Mouse (Mus musculus) liver, embryonic 15.5 days (tissue): ENCODE measurements around the gene Stxbp2. TPM values are rescaled to one million over a fixed set of nuclear protein-coding genes. Genes with fewer than 3 reads are reported as not detected.
A peak's percentile ranks its signal among the peaks of the same experiment; 100 is the strongest.
"Not testable (repeated sequence)": the region's sequence is repeated elsewhere in the genome, so short reads cannot be mapped to it uniquely, and the experiment has no call there.

Source experiments
- ATAC-seq: fragments of 200-750 bp; cut with Nextera tagmentation; 2 replicates; pipeline ENCODE4 v1.8.0; 2017; ENCODE audit warnings: moderate number of reproducible peaks, mild to moderate bottlenecking, moderate library complexity; ENCODE audit not compliant: insufficient read depth
- H3K27ac ChIP-seq: fragments of 300-500 bp; sonication (generic); replicated peaks from 2 replicates; pipeline ENCODE4 v1.5.1; 2015; ENCODE audit warnings: mild to moderate bottlenecking, inconsistent platforms
- H3K27me3 ChIP-seq: fragments of 300-500 bp; sonication (generic); 2 replicates; pipeline ENCODE4 v1.6.1; 2015; ENCODE audit warnings: mild to moderate bottlenecking, inconsistent platforms
- H3K36me3 ChIP-seq: fragments of 300-500 bp; sonication (generic); replicated peaks from 2 replicates; pipeline ENCODE4 v1.6.1; 2015; ENCODE audit warnings: moderate library complexity, mild to moderate bottlenecking, inconsistent platforms
- H3K4me1 ChIP-seq: fragments of 300-500 bp; sonication (generic); replicated peaks from 2 replicates; pipeline ENCODE4 v1.6.1; 2015; ENCODE audit warnings: inconsistent platforms
- H3K4me2 ChIP-seq: fragments of 300-500 bp; sonication (generic); 2 replicates; pipeline ENCODE4 v1.6.1; 2015; ENCODE audit warnings: moderate library complexity, mild to moderate bottlenecking, inconsistent platforms
- H3K4me3 ChIP-seq: fragments of 300-500 bp; sonication (generic); replicated peaks from 2 replicates; pipeline ENCODE4 v1.5.1; 2015; ENCODE audit warnings: mild to moderate bottlenecking, inconsistent platforms
- H3K9ac ChIP-seq: fragments of 300-500 bp; sonication (generic); 2 replicates; pipeline ENCODE4 v1.6.1; 2015; ENCODE audit warnings: moderate library complexity, mild to moderate bottlenecking, inconsistent platforms
- H3K9me3 ChIP-seq: fragments of 300-500 bp; sonication (generic); replicated peaks from 2 replicates; pipeline ENCODE4 v1.6.1; 2016; ENCODE audit warnings: inconsistent platforms
- WGBS: fragments of 180-500 bp; shearing (Covaris S2); methylation state at CpG from one replicate; pipeline ENCODE4 v1.1.7; 2015; ENCODE audit warnings: mixed read lengths; ENCODE audit not compliant: insufficient replicate concordance; 5-methylcytosine and 5-hydroxymethylcytosine counted together
- polyA plus RNA-seq: library from polyadenylated mRNA; unstranded; fragments of >200 nt; fragmentation: Nextera tagmentation; extraction: Ambion mirVana; gene quantifications from 2 replicates; pipeline ENCODE4 v1.2.1, GENCODE M21; 2015

Stxbp2 gene
- polyA plus RNA-seq = 49.8 and 50.7 TPM in 2 replicates

DNA sequence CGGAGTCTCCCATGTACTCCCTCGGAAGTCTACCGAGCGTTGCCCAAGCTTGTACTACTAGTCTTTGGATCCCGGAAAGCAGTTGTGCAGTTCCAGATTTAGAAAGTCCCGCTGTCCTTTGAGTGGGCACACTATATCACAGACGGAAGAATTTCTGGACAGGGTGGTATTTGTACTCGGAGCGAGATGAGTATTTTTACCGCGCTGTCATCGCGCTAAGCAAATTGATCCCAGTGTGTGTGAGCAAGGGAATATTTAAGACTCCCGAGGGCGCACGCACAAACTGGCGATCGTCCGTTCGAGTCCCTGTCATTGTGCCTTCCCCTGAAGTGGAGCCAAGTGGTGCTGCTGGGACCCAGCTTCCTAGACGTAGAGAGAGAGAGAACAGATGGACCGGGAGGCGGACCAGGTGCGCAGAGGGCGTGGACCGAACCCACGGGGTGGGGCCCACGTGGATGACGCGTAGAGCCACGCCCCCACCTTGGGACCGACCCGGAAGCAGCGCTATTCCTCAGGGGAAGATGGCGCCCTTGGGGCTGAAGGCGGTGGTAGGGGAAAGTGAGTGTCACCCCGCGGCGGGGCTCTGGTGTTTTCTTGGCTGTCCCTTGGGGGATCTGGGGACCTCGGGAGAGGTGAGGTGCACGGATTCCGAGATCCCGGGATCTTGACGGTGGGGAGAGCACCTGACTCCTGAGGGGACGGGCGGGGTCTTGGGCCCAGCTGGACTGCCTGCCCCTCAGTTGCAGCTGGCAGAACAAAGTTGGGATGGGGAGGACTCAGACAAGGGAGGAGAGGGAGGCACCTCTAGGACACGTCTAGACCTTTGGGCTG lies at the start of gene Stxbp2:
Gene Stxbp2, plus strand, starts transcription at position 309 of the 831 bp plus-strand sequence.
- Histone ChIP-seq H3K9me3 (no peaks in the 10 kb centered on the region), H3K27me3 (peaks cover 22% of the 10 kb centered on the region)

DNA sequence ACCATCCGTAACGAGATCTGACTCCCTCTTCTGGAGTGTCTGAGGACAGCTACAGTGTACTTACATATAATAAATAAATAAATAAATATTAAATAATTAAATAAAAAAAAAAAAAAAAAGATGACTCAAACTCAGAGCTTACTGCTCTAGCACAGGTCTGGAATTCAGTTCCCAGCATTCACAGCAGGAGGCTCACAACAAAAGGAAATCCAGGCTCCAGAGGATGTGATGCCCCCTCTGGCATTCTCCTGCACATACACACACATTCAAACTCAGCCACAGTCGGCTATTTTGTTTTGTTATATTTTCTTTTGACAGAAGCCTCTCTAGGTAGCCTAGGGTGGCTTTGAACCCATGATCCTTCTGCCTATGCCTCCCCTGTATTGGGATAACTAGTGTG lies 48.8 kb upstream of the Stxbp2 start:
- 72% methylated on average over 3 of the region's 3 CpGs for WGBS
- not testable (repeated sequence) for H3K36me3 ChIP-seq, H3K4me2 ChIP-seq, H3K27me3 ChIP-seq, H3K4me3 ChIP-seq, ATAC-seq, H3K9ac ChIP-seq, H3K9me3 ChIP-seq, H3K27ac ChIP-seq
- peaks cover 13% of the 10 kb centered on the region for H3K4me1 ChIP-seq

More for the DNA sequence above, at the start of gene Stxbp2:
- Histone ChIP-seq H3K36me3 (peaks cover 28% of the 10 kb centered on the region), H3K9ac (peak within 1 kb of the TSS; percentile 68), H3K4me3 (peak within 1 kb of the TSS; percentile 81), H3K4me1 (peaks cover 21% of the 10 kb centered on the region), H3K4me2 (peak within 1 kb of the TSS; percentile 86), H3K27ac (peak within 1 kb of the TSS; percentile 42)
- WGBS = 4% methylated on average over 47 of the region's 47 CpGs
- ATAC-seq = peak; percentile 88

DNA sequence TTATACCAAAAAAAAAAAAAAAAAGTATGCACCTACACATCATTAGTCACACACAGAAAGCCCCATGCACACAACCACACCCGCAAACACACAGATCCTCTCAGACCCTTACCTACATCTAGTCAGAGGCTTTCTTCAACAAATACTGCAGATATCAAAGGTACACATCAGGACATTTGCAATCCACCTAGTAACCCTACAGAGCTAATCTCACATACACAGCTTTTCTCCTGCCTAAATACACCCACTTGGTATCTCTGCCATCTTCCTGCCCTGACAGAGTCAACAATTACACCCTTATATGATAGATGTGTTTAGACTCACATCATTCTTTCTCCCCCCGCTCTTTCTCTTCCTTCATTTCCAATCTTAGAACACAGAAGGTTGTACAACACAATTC lies 44.3 kb upstream of the Stxbp2 start:
- Histone ChIP-seq H3K36me3 (no peaks in the 10 kb centered on the region), H3K4me1 (peaks cover 26% of the 10 kb centered on the region), H3K4me2 (peak overlapping the region; percentile 96), H3K9me3 (no peaks in the 10 kb centered on the region), H3K9ac (no peak overlapping the region), H3K27me3 (peaks cover 15% of the 10 kb centered on the region), H3K27ac (no peak overlapping the region), H3K4me3 (no peak overlapping the region)
- peak; percentile 56; the same call in 1 of the 2 replicates for ATAC-seq
- WGBS = 34% methylated on average over 2 of the region's 2 CpGs

DNA sequence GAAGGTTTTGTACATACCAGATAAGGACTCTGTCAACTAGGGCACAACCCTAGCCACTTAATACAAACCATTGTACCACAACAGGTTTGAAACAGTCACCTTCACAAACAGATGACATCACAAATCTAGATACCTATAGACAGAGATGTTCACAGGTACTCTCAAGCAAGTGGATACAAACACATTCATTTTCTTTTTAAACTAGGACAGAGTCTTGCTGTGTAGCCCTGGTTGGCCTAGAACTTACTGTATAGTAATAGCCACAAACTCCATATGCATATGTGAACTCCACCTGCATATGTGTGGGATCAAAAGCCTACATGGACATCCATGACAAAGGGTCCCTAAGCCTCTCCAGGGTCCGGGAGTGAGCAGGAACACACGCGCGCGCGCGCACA lies 43.8 kb upstream of the Stxbp2 start, which contains the start of gene Camsap3:
Gene Camsap3, plus strand, starts transcription at position 301 of the 398 bp plus-strand sequence.
- H3K9ac ChIP-seq = peak within 1 kb of the TSS; percentile 60
- H3K36me3 ChIP-seq = no peaks in the 10 kb centered on the region
- H3K27me3 ChIP-seq = peaks cover 15% of the 10 kb centered on the region
- peak within 1 kb of the TSS; percentile 66 for H3K4me3 ChIP-seq
- peaks cover 26% of the 10 kb centered on the region for H3K4me1 ChIP-seq
- H3K27ac ChIP-seq = peak within 1 kb of the TSS; percentile 60
- 5% methylated on average over 7 of the region's 7 CpGs for WGBS
- H3K9me3 ChIP-seq = no peaks in the 10 kb centered on the region
- peak within 1 kb of the TSS; percentile 96 for H3K4me2 ChIP-seq
- ATAC-seq = 0 out of 2 replicates have a peak, but pooled peaks have one; percentile 7

DNA sequence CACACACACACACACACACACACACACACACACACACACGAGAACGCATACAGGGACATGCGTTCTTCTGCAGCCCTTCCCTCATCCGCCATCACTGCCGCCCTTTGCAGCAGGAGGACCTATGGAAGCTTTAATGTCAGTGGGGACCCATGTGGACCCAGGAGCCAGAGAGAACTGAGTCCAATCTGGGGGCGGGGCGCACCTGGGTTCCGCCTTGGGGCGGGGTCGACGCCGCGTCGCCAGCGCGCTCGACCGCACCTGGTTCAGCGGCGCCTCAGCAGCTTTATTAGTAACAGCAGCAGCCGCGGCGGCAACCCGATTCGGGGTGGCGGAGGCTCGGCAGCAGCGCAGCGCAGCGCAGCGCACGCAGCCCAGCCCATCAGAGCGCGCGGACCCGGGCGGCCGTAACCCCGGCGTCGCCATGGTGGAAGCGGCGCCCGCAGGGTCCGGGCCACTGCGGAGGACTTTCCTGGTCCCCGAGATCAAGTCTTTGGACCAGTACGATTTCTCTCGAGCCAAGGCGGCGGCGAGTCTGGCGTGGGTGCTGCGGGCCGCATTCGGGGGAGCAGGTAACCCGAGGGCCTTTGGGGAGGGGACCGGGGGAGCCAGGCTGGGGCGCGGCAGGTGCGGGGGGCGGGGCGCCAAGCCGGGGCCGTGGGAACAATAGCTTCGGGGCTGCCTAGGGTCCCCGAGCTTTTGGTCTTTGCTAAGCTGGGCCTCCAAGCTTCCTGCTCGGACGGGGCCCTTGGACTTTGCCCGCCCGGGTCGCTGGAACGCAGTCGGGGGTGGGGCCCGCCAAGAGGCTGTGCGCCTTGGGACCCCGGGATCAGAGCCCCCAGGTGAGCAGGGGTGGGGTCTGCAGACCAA lies 43.1 kb upstream of the Stxbp2 start:
- Histone ChIP-seq H3K9me3 (no peaks in the 10 kb centered on the region), H3K27ac (peak overlapping the region; percentile 60), H3K4me2 (peak overlapping the region; percentile 96), H3K9ac (peak overlapping the region; percentile 60), H3K4me3 (peak overlapping the region; percentile 66), H3K4me1 (peaks cover 26% of the 10 kb centered on the region), H3K36me3 (no peaks in the 10 kb centered on the region), H3K27me3 (peaks cover 15% of the 10 kb centered on the region)
- peak; percentile 73 for ATAC-seq
- WGBS = 1% methylated on average over 77 of the region's 77 CpGs

DNA sequence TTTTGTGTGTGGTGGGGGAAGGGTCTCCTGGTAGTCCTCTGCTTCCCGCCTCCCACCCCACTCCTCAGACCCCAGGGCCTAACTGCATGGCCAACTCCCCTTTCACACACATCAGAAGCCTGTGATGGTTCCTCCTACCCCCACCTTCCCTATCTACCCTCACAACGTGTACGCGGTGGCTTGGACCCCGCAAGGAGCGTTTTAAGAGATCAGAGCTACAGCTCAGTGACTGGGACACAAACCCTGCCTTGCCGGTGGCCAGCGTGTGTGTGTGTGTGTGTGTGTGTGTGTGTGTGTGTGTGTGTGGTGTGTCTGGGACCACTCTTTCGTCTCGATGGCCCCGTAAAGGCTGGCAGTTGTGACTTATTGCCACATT lies 42.5 kb upstream of the Stxbp2 start:
- WGBS = 13% methylated on average over 11 of the region's 11 CpGs
- no peaks in the 10 kb centered on the region for H3K9me3 ChIP-seq
- no peaks in the 10 kb centered on the region for H3K36me3 ChIP-seq
- peaks cover 26% of the 10 kb centered on the region for H3K4me1 ChIP-seq
- peaks cover 15% of the 10 kb centered on the region for H3K27me3 ChIP-seq
- peak overlapping the region; percentile 60 for H3K9ac ChIP-seq
- peak overlapping the region; percentile 66 for H3K4me3 ChIP-seq
- ATAC-seq = no peak; the same call in 1 of the 2 replicates
- H3K27ac ChIP-seq = no peak overlapping the region
- H3K4me2 ChIP-seq = peak overlapping the region; percentile 96

DNA sequence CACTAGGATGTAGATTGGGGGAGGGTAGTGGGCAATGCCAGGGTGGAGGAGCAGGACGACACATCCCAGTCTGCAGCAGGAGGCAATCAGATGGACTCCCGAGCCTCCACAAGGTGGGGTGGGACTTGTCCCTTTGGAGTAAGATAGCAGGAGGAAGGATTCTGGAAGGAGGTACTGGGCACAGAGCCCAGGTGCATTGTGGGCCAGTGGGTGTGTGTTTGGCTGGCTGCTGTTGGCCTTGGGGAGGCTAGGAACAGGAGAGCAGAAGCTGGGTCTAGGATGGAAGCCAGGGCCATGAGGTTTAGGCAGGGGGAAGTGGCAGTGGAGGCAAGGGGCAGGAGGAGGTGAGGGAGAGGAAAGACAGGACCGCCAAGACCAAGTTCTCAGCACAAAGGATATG lies 37.3 kb upstream of the Stxbp2 start:
- ATAC-seq = no peak
- Histone ChIP-seq H3K36me3 (0 out of 2 replicates have a peak, but pooled peaks cover 2% of the 10 kb centered on the region), H3K27me3 (no peaks in the 10 kb centered on the region), H3K4me3 (no peak overlapping the region), H3K27ac (no peak overlapping the region), H3K9me3 (no peaks in the 10 kb centered on the region), H3K4me1 (no peaks in the 10 kb centered on the region; the same call in 1 of the 2 replicates), H3K9ac (no peak overlapping the region), H3K4me2 (no peak overlapping the region)
- WGBS = 34% methylated on average over 3 of the region's 3 CpGs

DNA sequence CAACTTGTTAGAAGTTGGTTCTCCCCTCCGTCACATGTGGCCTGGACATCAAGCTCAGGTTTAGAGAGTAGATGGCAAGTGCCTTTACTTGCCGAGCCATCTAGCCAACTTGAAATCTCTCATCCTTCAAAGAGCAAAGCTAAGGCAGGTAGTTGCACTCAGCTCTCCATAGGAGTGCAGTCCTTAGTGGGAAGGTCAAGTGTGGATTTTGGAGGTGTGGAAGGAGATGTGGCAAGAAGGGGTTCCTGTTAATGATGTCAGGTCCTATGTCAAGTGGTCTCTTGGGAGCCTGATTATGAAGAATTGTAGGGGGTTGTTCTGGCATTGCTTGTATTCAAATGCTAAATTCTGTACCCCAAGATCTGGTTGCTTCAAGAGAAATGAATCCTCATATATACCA lies 36.3 kb upstream of the Stxbp2 start:
- Histone ChIP-seq H3K27me3 (no peaks in the 10 kb centered on the region), H3K4me2 (no peak overlapping the region), H3K9ac (no peak overlapping the region), H3K27ac (no peak overlapping the region), H3K9me3 (no peaks in the 10 kb centered on the region), H3K4me3 (no peak overlapping the region), H3K36me3 (0 out of 2 replicates have a peak, but pooled peaks cover 2% of the 10 kb centered on the region), H3K4me1 (no peaks in the 10 kb centered on the region; the same call in 1 of the 2 replicates)
- no peak for ATAC-seq
- 64% methylated on average over 2 of the region's 2 CpGs for WGBS

DNA sequence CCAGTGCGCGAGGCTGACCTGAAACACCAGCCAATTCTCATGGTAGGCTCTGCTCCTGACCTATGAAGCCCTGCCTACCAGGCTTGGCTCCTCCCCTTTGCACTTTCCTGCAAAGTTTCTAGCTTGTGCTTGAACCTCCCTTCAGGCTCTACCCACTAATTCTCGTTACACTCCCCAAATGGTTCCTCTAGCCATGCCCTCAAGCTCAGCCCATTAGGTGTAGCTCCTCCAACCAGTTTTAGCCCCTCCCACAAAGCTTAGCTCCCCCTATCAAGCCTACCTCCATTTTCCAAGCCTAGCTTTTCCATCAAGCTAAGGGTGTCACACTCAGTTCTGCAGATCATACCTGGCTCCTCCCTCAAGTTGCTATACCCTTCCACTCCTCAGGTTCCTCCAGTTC lies 32.7 kb upstream of the Stxbp2 start:
- Histone ChIP-seq H3K9ac (no peak overlapping the region), H3K4me2 (no peak overlapping the region), H3K9me3 (no peaks in the 10 kb centered on the region), H3K4me3 (no peak overlapping the region), H3K36me3 (0 out of 2 replicates have a peak, but pooled peaks cover 2% of the 10 kb centered on the region), H3K27ac (no peak overlapping the region), H3K27me3 (no peaks in the 10 kb centered on the region), H3K4me1 (no peaks in the 10 kb centered on the region)
- ATAC-seq = no peak
- WGBS = 69% methylated on average over 3 of the region's 3 CpGs

DNA sequence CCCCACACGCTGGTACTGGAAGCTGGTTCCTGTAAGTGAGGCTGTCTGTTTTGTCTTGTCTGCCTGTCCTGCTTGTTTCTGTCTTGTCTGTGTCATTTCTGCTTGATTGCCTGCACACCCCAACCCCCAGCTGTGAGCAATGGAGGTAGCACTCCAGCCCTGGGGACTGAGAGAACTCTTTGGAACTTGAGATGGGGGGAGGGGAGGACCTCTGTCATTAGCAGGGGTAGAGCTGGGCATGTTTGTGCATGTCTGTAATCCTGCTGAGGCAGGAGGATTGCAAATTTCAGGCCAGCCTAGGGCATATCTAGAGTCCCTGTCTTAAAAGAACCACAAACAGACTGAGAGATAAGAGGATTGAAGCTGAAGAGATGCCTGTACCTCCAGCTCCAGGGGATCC lies 31.5 kb upstream of the Stxbp2 start:
- no peak overlapping the region for H3K9ac ChIP-seq
- no peaks in the 10 kb centered on the region for H3K9me3 ChIP-seq
- no peak overlapping the region for H3K4me2 ChIP-seq
- H3K27ac ChIP-seq = no peak overlapping the region
- 0 out of 2 replicates have a peak, but pooled peaks cover 2% of the 10 kb centered on the region for H3K36me3 ChIP-seq
- no peak for ATAC-seq
- 68% methylated on average over 1 of the region's 1 CpGs for WGBS
- no peaks in the 10 kb centered on the region for H3K27me3 ChIP-seq
- H3K4me3 ChIP-seq = no peak overlapping the region
- H3K4me1 ChIP-seq = no peaks in the 10 kb centered on the region

DNA sequence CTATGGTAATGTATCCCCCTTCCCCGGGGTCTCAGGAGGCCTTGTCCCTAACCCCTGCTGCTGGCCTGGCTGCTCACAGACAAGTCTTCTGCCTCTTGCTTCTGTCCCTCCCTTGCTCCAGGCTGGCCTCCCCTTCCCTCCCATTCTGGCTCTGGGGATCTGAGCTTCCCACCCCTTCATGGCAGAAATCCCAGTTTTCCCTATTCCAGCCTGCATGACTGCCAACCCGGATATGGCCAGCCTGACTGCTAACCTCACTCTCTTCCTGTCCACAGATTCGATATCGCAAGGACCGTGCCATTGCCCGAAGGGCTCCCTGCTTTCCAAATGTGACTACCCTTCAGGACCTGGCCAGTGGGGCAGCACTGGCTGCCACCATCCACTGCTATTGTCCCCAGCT lies 30.4 kb upstream of the Stxbp2 start:
- 72% methylated on average over 6 of the region's 6 CpGs for WGBS

More for the DNA sequence above, 30.4 kb upstream of the Stxbp2 start:
- H3K4me3 ChIP-seq = no peak overlapping the region
- 0 out of 2 replicates have a peak, but pooled peaks cover 2% of the 10 kb centered on the region for H3K36me3 ChIP-seq
- no peak for ATAC-seq
- no peak overlapping the region for H3K27ac ChIP-seq
- H3K9me3 ChIP-seq = no peaks in the 10 kb centered on the region
- H3K4me2 ChIP-seq = no peak overlapping the region
- no peaks in the 10 kb centered on the region for H3K27me3 ChIP-seq
- no peak overlapping the region for H3K9ac ChIP-seq
- H3K4me1 ChIP-seq = no peaks in the 10 kb centered on the region
